Mouse (Mus musculus) cerebellum, adult (tissue): ENCODE data around the gene Agpat3.

Experiments
- ATAC-seq: cut with Nextera tagmentation; 2 replicates; pipeline ENCODE4 v1.9.2; 2017; ENCODE audit warnings: mild to moderate bottlenecking, moderate library complexity, mixed read lengths; ENCODE audit not compliant: insufficient number of reproducible peaks, low FRiP score, low TSS enrichment

Agpat3 gene

GRCm38 (mm10) chr10:78325916-78326647, 26.2 kb downstream of the Agpat3 start:
- ATAC-seq = no peak

GRCm38 (mm10) chr10:78324556-78325164, 27.6 kb downstream of the Agpat3 start:
- ATAC-seq = peak; percentile 7; the same call in 1 of the 2 replicates

GRCm38 (mm10) chr10:78323214-78323880, 28.9 kb downstream of the Agpat3 start:
- ATAC-seq = peak; percentile 68

- no peak for ATAC-seq
Observed at GRCm38 (mm10) chr10:78322806-78323205, 29.5 kb downstream of the Agpat3 start.

GRCm38 (mm10) chr10:78321133-78321757, 31.0 kb downstream of the Agpat3 start:
- no peak for ATAC-seq

- peak; percentile 27; the same call in 1 of the 2 replicates for ATAC-seq
Observed at GRCm38 (mm10) chr10:78320526-78320925, 31.8 kb downstream of the Agpat3 start.

- ATAC-seq = no peak
Observed at GRCm38 (mm10) chr10:78319940-78320339, 32.3 kb downstream of the Agpat3 start.

- ATAC-seq = no peak
Observed at GRCm38 (mm10) chr10:78317270-78317923, 34.9 kb downstream of the Agpat3 start.

GRCm38 (mm10) chr10:78316228-78317087, 35.8 kb downstream of the Agpat3 start:
- ATAC-seq = peak; percentile 13; the same call in 1 of the 2 replicates

GRCm38 (mm10) chr10:78315145-78315544, 37.1 kb downstream of the Agpat3 start:
- no peak for ATAC-seq

GRCm38 (mm10) chr10:78311886-78312635, 40.2 kb downstream of the Agpat3 start:
- no peak for ATAC-seq

- ATAC-seq = no peak
Observed at GRCm38 (mm10) chr10:78310747-78311267, 41.5 kb downstream of the Agpat3 start.

GRCm38 (mm10) chr10:78308617-78309016, 43.7 kb downstream of the Agpat3 start:
- ATAC-seq = no peak

GRCm38 (mm10) chr10:78307391-78307790, 44.9 kb downstream of the Agpat3 start:
- ATAC-seq = no peak

GRCm38 (mm10) chr10:78306027-78306426, 46.3 kb downstream of the Agpat3 start:
- no peak for ATAC-seq

GRCm38 (mm10) chr10:78304996-78305395, 47.3 kb downstream of the Agpat3 start:
- ATAC-seq = no peak

- no peak for ATAC-seq
Observed at GRCm38 (mm10) chr10:78303675-78304074, 48.6 kb downstream of the Agpat3 start.

GRCm38 (mm10) chr10:78300061-78300460, 52.2 kb downstream of the Agpat3 start:
- ATAC-seq = no peak
